Mouse (Mus musculus) cortical plate, adult 2 months (tissue): Measurements from ENCODE around the gene Rell1.

Experiments used
- CTCF ChIP-seq: fragments of 200-500 bp; IDR thresholded peaks from 2 replicates; pipeline ENCODE4 v1.5.1; 2011; ENCODE audit warnings: mild to moderate bottlenecking, control low read depth, low read length; ENCODE audit not compliant: insufficient read depth; ENCODE audit errors: extremely low read depth
- POLR2A ChIP-seq: fragments of 200-500 bp; IDR thresholded peaks from 2 replicates; pipeline ENCODE4 v1.6.1; 2011; ENCODE audit warnings: mild to moderate bottlenecking, low read length, control low read depth; ENCODE audit not compliant: insufficient read depth; ENCODE audit errors: extremely low read depth

- TF ChIP-seq CTCF, result 0 out of 2 replicates have a peak, but pooled peaks have one; percentile 8
- TF ChIP-seq POLR2A, result no peak
Observed at GRCm38 (mm10) chr5:63887111-63887510, 81.6 kb downstream of the Rell1 start.
